Mouse (Mus musculus): ENCODE results near the gene Tsga8.

Tsga8 gene

GRCm38 (mm10) chrX:83487598-83487997 lies at the start of gene Tsga8:
Gene Tsga8, minus strand, starts transcription at chrX:83487924.
- no peak for DNase-seq (ENCODE audit: low spot score)

Measured in lung, postnatal 25 days (tissue).